Mouse (Mus musculus) kidney, embryonic 15.5 days (tissue): ENCODE results near the gene Wfdc15a. TPM values are rescaled to one million over a fixed set of nuclear protein-coding genes. Genes with fewer than 3 reads are reported as not detected.
"Not testable (repeated sequence)": the region's sequence is repeated elsewhere in the genome, so short reads cannot be mapped to it uniquely, and the experiment has no call there.

ENCODE experiments used
- ATAC-seq: fragments of 200-750 bp; cut with Nextera tagmentation; replicated peaks from 2 replicates; pipeline ENCODE4 v1.8.0; 2017; ENCODE audit warnings: moderate TSS enrichment; ENCODE audit not compliant: low FRiP score
- H3K27ac ChIP-seq: fragments of 300-500 bp; sonication (generic); 2 replicates; pipeline ENCODE4 v1.5.1; 2015; ENCODE audit warnings: mild to moderate bottlenecking, inconsistent platforms
- H3K27me3 ChIP-seq: fragments of 300-500 bp; sonication (generic); 2 replicates; pipeline ENCODE4 v1.6.1; 2015; ENCODE audit warnings: inconsistent platforms
- H3K36me3 ChIP-seq: fragments of 300-500 bp; sonication (generic); 2 replicates; pipeline ENCODE4 v1.6.1; 2015; ENCODE audit warnings: inconsistent platforms
- H3K4me1 ChIP-seq: fragments of 300-500 bp; sonication (generic); 2 replicates; pipeline ENCODE4 v1.6.1; 2015; ENCODE audit warnings: inconsistent platforms
- H3K4me2 ChIP-seq: fragments of 300-500 bp; sonication (generic); 2 replicates; pipeline ENCODE4 v1.6.1; 2015; ENCODE audit warnings: moderate library complexity, mild to moderate bottlenecking, inconsistent platforms
- H3K4me3 ChIP-seq: fragments of 300-500 bp; sonication (generic); replicated peaks from 2 replicates; pipeline ENCODE4 v1.5.1; 2015; ENCODE audit warnings: mild to moderate bottlenecking, inconsistent platforms
- H3K9ac ChIP-seq: fragments of 300-500 bp; sonication (generic); 2 replicates; pipeline ENCODE4 v1.6.1; 2015; ENCODE audit warnings: mild to moderate bottlenecking, inconsistent platforms
- H3K9me3 ChIP-seq: fragments of 300-500 bp; sonication (generic); replicated peaks from 2 replicates; pipeline ENCODE4 v1.6.1; 2016; ENCODE audit warnings: inconsistent platforms
- WGBS: fragments of 180-500 bp; shearing (Covaris S2); methylation state at CpG from one replicate; pipeline ENCODE4 v1.1.7; 2015; ENCODE audit warnings: mixed read lengths; 5-methylcytosine and 5-hydroxymethylcytosine counted together
- polyA plus RNA-seq: library from polyadenylated mRNA; unstranded; fragments of >200 nt; fragmentation: Nextera tagmentation; extraction: Ambion mirVana; gene quantifications from 2 replicates; pipeline ENCODE4 v1.2.1, GENCODE M21; 2015

Wfdc15a gene
- not detected in 2 replicates for polyA plus RNA-seq

GRCm38 (mm10) chr2:164199626-164200327 is at the start of gene Wfdc15a:
TSS of gene Wfdc15a (minus strand) at chr2:164200130.
- Histone ChIP-seq H3K4me1 (no peaks in the 10 kb centered on the region; the same call in 1 of the 2 replicates), H3K36me3 (no peaks in the 10 kb centered on the region), H3K9me3 (no peaks in the 10 kb centered on the region), H3K4me3 (no peak within 1 kb of the TSS), H3K27me3 (no peaks in the 10 kb centered on the region), H3K27ac (no peak within 1 kb of the TSS), H3K9ac (no peak within 1 kb of the TSS), H3K4me2 (no peak within 1 kb of the TSS)
- no peak for ATAC-seq
- 72% methylated on average over 20 of the region's 20 CpGs for WGBS

- Histone ChIP-seq H3K9ac (no peak within 1 kb of the TSS), H3K36me3 (no peaks in the 10 kb centered on the region), H3K4me1 (no peaks in the 10 kb centered on the region), H3K4me2 (no peak within 1 kb of the TSS), H3K27ac (no peak within 1 kb of the TSS), H3K27me3 (no peaks in the 10 kb centered on the region), H3K4me3 (no peak within 1 kb of the TSS), H3K9me3 (no peaks in the 10 kb centered on the region)
- WGBS: 85% methylated on average over 3 of the region's 3 CpGs
- ATAC-seq: no peak
Observed at GRCm38 (mm10) chr2:164238366-164238765, 38.4 kb upstream of the Wfdc15a start, which contains the start of gene Svs2. TSS of gene Svs2 (minus strand) at chr2:164238466.

GRCm38 (mm10) chr2:164232671-164233070 is 32.7 kb upstream of the Wfdc15a start:
- ATAC-seq: no peak
- no peaks in the 10 kb centered on the region for H3K36me3 ChIP-seq
- WGBS: 88% methylated on average over 8 of the region's 8 CpGs
- no peaks in the 10 kb centered on the region for H3K9me3 ChIP-seq
- no peak overlapping the region for H3K4me2 ChIP-seq
- no peaks in the 10 kb centered on the region for H3K27me3 ChIP-seq
- no peak overlapping the region for H3K27ac ChIP-seq
- H3K4me1 ChIP-seq: no peaks in the 10 kb centered on the region
- no peak overlapping the region for H3K4me3 ChIP-seq
- H3K9ac ChIP-seq: no peak overlapping the region

- Histone ChIP-seq H3K27ac (no peak overlapping the region), H3K36me3 (no peaks in the 10 kb centered on the region)
- ATAC-seq: no peak
Observed at GRCm38 (mm10) chr2:164228361-164229070, 28.6 kb upstream of the Wfdc15a start.

GRCm38 (mm10) chr2:164221522-164221921 is 21.6 kb upstream of the Wfdc15a start, which contains the start of gene Wfdc15b:
TSS of gene Wfdc15b (minus strand) at chr2:164221660.
- H3K9me3 ChIP-seq: no peaks in the 10 kb centered on the region
- WGBS: 44% methylated on average over 11 of the region's 11 CpGs
- no peak for ATAC-seq
- H3K9ac ChIP-seq: no peak within 1 kb of the TSS
- H3K4me3 ChIP-seq: peak within 1 kb of the TSS; percentile 31
- no peaks in the 10 kb centered on the region for H3K36me3 ChIP-seq
- 0 out of 2 replicates have a peak, but pooled peaks cover 10% of the 10 kb centered on the region for H3K4me1 ChIP-seq
- peak within 1 kb of the TSS; percentile 73 for H3K27ac ChIP-seq
- peak within 1 kb of the TSS; percentile 33 for H3K4me2 ChIP-seq
- no peaks in the 10 kb centered on the region for H3K27me3 ChIP-seq

More at GRCm38 (mm10) chr2:164228361-164229070, 28.6 kb upstream of the Wfdc15a start:
- Histone ChIP-seq H3K4me2 (no peak overlapping the region), H3K4me3 (no peak overlapping the region), H3K9ac (no peak overlapping the region), H3K9me3 (no peaks in the 10 kb centered on the region), H3K4me1 (no peaks in the 10 kb centered on the region), H3K27me3 (no peaks in the 10 kb centered on the region)
- WGBS: 85% methylated on average over 8 of the region's 8 CpGs

- no peak for ATAC-seq
- H3K27me3 ChIP-seq: no peaks in the 10 kb centered on the region
- WGBS: 77% methylated on average over 9 of the region's 9 CpGs
- H3K4me3 ChIP-seq: no peak overlapping the region
- no peak overlapping the region for H3K9ac ChIP-seq
- no peak overlapping the region for H3K4me2 ChIP-seq
- H3K4me1 ChIP-seq: 0 out of 2 replicates have a peak, but pooled peaks cover 10% of the 10 kb centered on the region
- no peak overlapping the region for H3K27ac ChIP-seq
- no peaks in the 10 kb centered on the region for H3K36me3 ChIP-seq
- no peaks in the 10 kb centered on the region for H3K9me3 ChIP-seq
Observed at GRCm38 (mm10) chr2:164219295-164219694, 19.4 kb upstream of the Wfdc15a start.

GRCm38 (mm10) chr2:164212711-164213110 is 12.8 kb upstream of the Wfdc15a start:
- Histone ChIP-seq H3K9me3 (no peaks in the 10 kb centered on the region), H3K27ac (no peak overlapping the region), H3K4me1 (no peaks in the 10 kb centered on the region), H3K4me2 (no peak overlapping the region), H3K36me3 (no peaks in the 10 kb centered on the region), H3K27me3 (no peaks in the 10 kb centered on the region), H3K9ac (no peak overlapping the region), H3K4me3 (no peak overlapping the region)
- no peak for ATAC-seq
- 80% methylated on average over 5 of the region's 5 CpGs for WGBS

- Histone ChIP-seq H3K4me1 (no peaks in the 10 kb centered on the region), H3K4me3 (no peak overlapping the region), H3K4me2 (no peak overlapping the region), H3K27ac (no peak overlapping the region), H3K9ac (no peak overlapping the region), H3K27me3 (no peaks in the 10 kb centered on the region), H3K36me3 (no peaks in the 10 kb centered on the region), H3K9me3 (no peaks in the 10 kb centered on the region)
- 92% methylated on average over 4 of the region's 4 CpGs for WGBS
- no peak for ATAC-seq
Observed at GRCm38 (mm10) chr2:164210892-164211291, 11.0 kb upstream of the Wfdc15a start.

GRCm38 (mm10) chr2:164206676-164207075 is 6.7 kb upstream of the Wfdc15a start:
- Histone ChIP-seq H3K4me3 (no peak overlapping the region), H3K9ac (no peak overlapping the region), H3K4me1 (no peaks in the 10 kb centered on the region), H3K9me3 (no peaks in the 10 kb centered on the region), H3K27ac (no peak overlapping the region), H3K27me3 (no peaks in the 10 kb centered on the region), H3K4me2 (no peak overlapping the region), H3K36me3 (no peaks in the 10 kb centered on the region)
- 75% methylated on average over 4 of the region's 4 CpGs for WGBS
- no peak for ATAC-seq

GRCm38 (mm10) chr2:164206011-164206410 is 6.1 kb upstream of the Wfdc15a start:
- not testable (repeated sequence) for H3K27me3 ChIP-seq, H3K27ac ChIP-seq, H3K4me3 ChIP-seq, H3K4me1 ChIP-seq, H3K9ac ChIP-seq, ATAC-seq, H3K9me3 ChIP-seq, H3K4me2 ChIP-seq, H3K36me3 ChIP-seq
- 91% methylated on average over 10 of the region's 10 CpGs for WGBS

GRCm38 (mm10) chr2:164196700-164196990 is 3.3 kb downstream of the Wfdc15a start:
- no peak for ATAC-seq

GRCm38 (mm10) chr2:164195971-164196699 is 3.8 kb downstream of the Wfdc15a start:
- H3K4me3 ChIP-seq: no peak overlapping the region
- no peaks in the 10 kb centered on the region for H3K36me3 ChIP-seq
- 87% methylated on average over 5 of the region's 5 CpGs for WGBS
- H3K27ac ChIP-seq: no peak overlapping the region
- H3K27me3 ChIP-seq: no peaks in the 10 kb centered on the region
- no peaks in the 10 kb centered on the region; the same call in 1 of the 2 replicates for H3K4me1 ChIP-seq
- ATAC-seq: no peak
- H3K9ac ChIP-seq: no peak overlapping the region
- no peaks in the 10 kb centered on the region for H3K9me3 ChIP-seq
- H3K4me2 ChIP-seq: no peak overlapping the region

More at GRCm38 (mm10) chr2:164196700-164196990, 3.3 kb downstream of the Wfdc15a start:
- WGBS: 71% methylated on average over 5 of the region's 5 CpGs
- no peaks in the 10 kb centered on the region for H3K36me3 ChIP-seq
- H3K4me3 ChIP-seq: no peak overlapping the region
- H3K4me2 ChIP-seq: no peak overlapping the region
- no peaks in the 10 kb centered on the region for H3K9me3 ChIP-seq
- no peaks in the 10 kb centered on the region for H3K27me3 ChIP-seq
- H3K27ac ChIP-seq: no peak overlapping the region
- H3K9ac ChIP-seq: no peak overlapping the region
- no peaks in the 10 kb centered on the region; the same call in 1 of the 2 replicates for H3K4me1 ChIP-seq
